Mouse (Mus musculus) C2C12 (cell line): Measurements from ENCODE around the gene Igsf6.

Source experiments
- CEBPB ChIP-seq: IDR thresholded peaks from one replicate; pipeline ENCODE4 v1.6.1; 2011; ENCODE audit warnings: low read depth, mild to moderate bottlenecking, control low read depth, moderate library complexity
- CTCF ChIP-seq: IDR thresholded peaks from one replicate; pipeline ENCODE4 v1.5.1; 2011; ENCODE audit not compliant: control insufficient read depth, insufficient read depth, insufficient read length
- FOSL1 ChIP-seq: IDR thresholded peaks from one replicate; pipeline ENCODE4 v1.8.0; 2011; ENCODE audit warnings: mild to moderate bottlenecking, low read length; ENCODE audit not compliant: poor library complexity, insufficient read depth, severe bottlenecking
- MAX ChIP-seq: IDR thresholded peaks from one replicate; pipeline ENCODE4 v1.6.1; 2011; ENCODE audit warnings: mild to moderate bottlenecking, control low read depth
- MYOD1 ChIP-seq: IDR thresholded peaks from one replicate; pipeline ENCODE4 v1.6.1; 2011; ENCODE audit warnings: low read depth; ENCODE audit not compliant: control insufficient read depth, insufficient read length
- MYOG ChIP-seq: IDR thresholded peaks from one replicate; pipeline ENCODE4 v1.6.1; 2011; ENCODE audit not compliant: control insufficient read depth, insufficient read length; ENCODE audit errors: extremely low read depth
- USF1 ChIP-seq: IDR thresholded peaks from one replicate; pipeline ENCODE4 v1.6.1; 2011; ENCODE audit warnings: low read depth, mild to moderate bottlenecking, control low read depth, moderate library complexity

DNA sequence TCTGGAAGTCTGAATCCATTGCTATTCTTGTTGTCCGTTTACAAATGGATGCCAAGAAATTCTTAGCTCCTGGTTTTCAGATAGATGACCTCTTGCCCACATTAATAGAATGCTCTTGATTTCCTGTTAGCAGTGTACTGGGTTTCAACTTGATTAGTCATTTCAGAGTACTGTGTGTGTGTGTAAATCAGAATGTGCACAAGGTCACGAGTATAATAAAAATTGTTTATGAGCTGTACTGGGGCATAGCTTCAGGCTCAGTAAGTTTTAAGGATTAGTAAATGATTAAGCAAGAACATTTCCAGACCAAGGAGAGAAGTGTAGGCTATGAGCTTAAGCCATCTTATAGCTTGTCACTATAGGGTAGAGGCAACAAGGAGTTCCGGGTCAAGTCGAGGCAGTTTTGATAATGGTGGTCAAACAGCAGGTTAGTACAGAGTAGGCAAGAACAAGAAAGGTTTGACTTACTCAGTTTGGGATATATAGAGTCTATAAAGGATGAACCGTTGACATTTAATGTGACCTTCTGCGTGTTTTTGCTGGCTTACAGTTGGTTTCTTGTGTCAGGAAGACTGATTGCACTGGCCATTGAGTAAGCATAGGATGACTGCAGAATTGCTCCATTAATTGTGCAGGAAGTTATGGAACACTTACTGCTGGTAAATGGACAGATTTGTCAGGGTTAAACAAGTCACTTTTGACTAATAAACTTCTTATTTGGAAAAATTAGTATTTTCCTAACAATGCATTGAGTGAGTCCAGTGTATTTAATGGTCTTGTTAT, 28.5 kb downstream of the Igsf6 start:
- no peak for TF ChIP-seq USF1
- no peak for TF ChIP-seq CTCF
- no peak for TF ChIP-seq MAX
- TF ChIP-seq CEBPB = no peak
- no peak for TF ChIP-seq MYOG
- no peak for TF ChIP-seq MYOD1
- TF ChIP-seq FOSL1 = no peak
